Mouse (Mus musculus) lung, postnatal 14 days (tissue): Measurements from ENCODE around the gene Cops7b.

ENCODE experiments used
- DNase-seq: peaks from one replicate; pipeline ENCODE4 v3.0.0; 2021

Gene Cops7b

GRCm38 (mm10) chr1:86600117-86600516, 17.4 kb downstream of the Cops7b start:
- no peak for DNase-seq

DNA sequence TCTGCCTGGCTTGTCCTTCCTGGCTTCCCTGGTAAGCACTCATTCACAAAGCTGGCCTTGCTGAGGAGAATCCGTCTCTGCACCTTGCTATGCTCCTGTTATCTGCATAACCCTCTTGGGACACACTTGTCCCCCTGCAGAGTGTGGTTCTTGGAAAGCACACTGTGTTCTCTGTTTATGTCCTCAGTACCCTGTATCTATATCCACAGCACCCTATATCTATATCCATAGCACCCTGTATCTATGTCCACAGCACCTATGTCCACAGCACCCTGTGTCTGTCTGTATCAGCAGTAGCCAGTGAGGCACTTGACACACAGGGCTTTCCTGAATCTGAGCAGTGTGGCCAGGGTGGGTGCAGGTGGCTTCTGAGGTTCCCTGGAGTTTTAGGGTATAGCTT, 28.2 kb downstream of the Cops7b start:
- DNase-seq, result no peak

GRCm38 (mm10) chr1:86612081-86612480, 29.4 kb downstream of the Cops7b start:
- no peak for DNase-seq

DNA sequence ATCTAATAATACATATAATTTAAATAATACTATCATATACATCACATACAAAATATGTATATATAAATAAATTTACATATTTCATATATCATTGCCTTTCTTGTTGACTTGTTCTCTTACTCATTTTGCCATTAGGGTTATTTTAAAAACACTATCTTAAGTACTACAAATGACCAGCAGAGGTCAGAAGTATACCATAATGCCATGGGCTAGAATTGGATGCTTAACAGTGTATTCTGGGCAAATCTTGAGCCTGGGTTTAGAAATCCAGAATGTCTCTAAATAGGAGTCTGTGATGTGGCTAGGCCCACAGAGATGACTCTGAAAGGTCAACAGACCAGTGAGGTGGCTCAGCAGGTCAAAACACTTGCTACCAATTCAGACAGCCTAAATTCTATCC, 31.6 kb downstream of the Cops7b start:
- no peak for DNase-seq

DNA sequence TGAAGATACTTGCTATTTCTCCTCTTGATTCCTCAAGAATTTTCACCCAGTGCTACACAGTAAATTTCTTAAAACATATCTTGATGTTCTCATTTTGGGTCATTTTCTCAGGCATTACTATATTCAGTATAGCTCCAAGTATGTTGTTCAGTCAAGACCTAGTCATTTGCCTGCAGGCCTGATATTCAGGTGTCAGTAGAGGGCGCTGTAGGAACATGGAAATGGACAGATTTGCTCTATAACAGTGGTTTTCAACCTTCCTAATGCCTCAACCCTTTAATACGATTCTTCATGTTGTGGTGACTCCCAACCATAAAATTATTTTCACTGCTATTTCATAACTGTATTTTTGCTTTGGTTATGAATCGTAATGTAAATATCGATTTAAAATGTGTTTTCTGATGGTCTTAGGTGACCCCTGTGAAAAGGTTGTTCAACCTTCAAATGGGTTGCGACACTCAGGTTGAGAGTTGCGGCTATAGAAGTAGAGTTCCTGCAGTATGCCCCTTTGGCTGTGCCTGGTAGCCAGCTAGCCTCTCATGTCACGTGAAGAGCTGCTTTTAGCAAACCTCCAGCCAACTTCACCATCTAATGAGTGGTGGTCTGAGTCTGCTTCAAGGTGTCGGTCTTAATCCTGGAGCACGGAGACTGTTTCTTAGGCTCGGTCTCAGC, 35.9 kb downstream of the Cops7b start:
- DNase-seq, result peak; percentile 78

DNA sequence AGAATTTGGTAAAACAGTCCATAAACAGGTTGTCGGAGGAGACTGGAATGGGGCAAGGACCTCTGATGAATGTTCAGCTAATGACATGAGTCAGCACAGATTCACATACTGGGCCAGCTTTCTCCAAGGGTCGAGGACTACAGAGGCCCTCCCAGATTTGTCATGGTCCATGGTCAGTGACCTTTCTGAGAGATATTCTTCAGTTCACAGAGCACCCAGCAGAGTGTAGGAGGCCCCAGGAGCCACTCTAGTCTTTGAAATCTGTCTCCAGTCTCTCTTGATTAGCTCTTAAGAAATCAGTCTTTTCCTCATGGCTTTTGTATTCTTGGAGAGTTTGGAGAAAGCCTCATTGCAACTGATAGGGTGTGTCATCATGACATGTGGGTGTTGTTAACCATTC, 39.6 kb downstream of the Cops7b start:
- DNase-seq, result no peak

- no peak for DNase-seq
These were observed 40.6 kb downstream of the Cops7b start for GRCm38 (mm10) chr1:86623001-86624000.

- no peak for DNase-seq
These were observed 45.6 kb downstream of the Cops7b start for GRCm38 (mm10) chr1:86628270-86628669.

GRCm38 (mm10) chr1:86629936-86630335, 47.2 kb downstream of the Cops7b start:
- DNase-seq, result no peak

DNA sequence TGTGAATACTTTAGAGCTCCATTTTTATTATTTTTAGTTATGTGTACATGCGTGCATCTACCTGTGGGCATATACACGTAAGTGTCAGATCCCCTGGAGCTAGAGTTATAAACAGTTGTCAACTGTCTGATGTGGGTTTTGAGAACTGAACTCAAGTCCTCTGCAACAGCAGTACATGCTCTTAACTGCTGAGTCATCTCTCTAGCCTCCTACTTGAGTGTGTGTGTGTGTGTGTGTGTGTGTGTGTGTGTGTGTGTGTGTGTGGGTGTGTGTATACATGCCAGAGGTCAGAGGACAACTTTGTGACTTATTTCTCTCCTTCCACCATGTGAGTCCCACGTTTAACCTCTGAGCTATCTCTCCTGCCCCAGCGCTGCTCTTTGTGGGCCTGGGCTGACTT, 47.8 kb downstream of the Cops7b start:
- DNase-seq, result no peak

DNA sequence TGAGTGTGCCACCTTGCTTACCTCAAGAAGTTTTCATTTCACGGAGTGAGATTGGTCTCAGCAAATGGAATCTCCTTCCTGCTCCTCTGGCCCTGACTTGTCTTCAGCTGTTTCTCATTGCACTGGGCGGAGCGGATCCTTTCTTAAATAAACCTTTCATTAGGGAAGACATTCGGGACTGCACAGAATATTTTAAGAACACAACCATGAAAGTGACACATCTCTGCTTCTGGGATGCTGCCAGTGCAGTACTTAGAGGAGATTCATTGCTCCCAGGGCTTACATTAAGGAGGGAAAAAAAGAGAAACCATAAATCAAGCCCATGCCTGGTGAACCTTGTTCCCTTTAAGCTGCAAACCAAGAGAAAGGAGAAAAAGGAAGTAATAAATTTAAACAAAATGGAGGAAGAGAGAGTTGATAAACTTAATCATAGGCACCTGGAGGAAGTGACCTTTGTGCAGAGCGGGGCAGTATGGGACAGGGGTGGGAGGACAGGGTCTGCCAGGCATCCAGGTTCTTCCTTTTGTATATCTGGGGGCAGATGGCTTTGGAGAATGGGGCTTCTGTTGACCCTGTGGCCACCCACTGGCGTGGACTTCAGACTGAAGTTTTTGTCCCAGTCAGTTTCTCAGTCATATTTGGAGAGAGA, 50.2 kb downstream of the Cops7b start:
- no peak for DNase-seq

DNA sequence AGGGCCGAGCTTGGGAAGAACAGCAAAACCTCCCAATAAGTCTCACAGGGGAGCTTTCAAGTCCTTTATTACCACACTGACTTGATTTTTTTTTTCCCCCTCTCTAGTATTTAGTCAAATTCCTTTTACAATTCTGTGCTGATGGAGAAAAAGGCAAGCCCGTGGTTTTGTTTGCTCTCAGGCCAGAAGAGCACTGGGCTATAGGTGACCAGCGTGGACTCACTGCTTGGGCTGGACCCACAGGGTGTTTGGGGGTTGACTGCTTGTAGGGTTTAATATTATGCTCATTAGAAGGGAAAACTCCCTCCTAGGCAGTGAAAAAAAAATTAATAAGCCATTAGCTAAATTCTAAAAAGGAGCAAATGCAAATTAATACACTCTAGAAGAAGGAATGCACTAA, 50.7 kb downstream of the Cops7b start:
- DNase-seq, result no peak

DNA sequence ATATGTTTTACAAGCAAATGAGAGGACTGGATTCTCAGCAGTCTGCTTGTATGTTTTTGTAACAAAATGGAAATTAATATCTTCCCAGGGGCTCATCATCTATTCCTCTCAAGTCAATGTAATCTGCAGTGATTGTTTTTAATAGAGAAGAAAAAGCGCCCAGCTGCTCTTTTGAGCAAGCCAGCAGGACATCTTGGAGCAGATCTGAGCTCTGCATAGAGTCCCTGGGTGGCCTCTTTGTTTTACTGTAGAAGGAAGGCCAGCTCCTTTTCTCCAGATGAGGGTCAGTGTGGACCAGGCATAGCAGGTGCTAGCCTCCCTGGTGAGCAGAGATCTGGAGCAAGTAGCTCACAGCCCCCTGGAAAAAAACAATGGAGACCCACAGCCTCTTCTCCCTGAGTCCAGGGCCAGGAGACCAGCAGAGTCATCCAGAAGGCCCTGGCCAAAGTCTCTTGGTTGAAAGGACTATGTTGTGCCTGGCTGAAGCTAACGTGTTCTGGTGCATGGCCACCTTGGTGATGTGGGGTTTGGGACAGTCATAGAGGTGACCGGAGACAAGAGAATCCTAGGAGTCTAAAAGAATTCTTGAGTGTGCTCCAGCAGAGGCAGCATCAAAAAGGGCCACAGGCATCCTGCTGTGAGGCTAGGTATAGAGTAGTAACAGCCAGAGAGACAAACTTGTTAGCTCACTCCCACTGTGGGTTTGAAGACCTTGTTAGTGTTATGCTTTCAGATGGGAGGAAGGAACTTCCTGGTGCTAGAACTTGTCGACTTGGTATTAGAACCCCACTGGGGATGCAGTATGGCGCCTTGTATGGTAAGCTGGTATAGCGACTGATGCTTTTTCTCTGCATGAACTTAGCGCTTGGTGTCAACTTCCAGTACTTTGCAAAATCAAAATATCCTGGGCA, 51.4 kb downstream of the Cops7b start:
- DNase-seq, result no peak

DNA sequence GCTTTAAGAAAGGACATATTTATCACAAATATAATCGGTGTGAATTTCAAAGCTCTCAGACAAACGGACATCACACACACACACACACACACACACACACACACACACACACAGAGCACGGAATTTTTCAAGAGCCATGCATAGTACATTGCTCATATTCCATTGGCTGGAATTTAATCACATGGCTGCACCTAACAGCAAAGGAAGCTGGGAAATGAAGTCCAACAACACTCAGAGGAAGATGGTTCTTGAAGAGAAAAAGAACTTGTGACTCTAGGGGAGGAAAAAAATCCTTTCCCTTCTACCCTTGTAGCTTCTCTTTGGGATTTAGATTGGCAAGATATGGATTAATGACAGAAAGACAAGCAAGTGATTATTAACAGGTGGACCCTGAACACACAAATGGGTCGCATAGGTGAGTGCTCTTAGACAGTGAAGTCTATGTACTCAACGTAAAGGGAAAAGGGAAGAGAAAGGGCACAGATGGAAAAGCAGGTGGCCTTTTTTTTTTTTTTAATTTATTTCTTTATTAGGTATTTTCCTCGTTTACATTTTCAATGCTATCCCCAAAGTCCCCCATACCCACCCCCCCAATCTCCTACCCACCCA, 52.2 kb downstream of the Cops7b start:
- no peak for DNase-seq

DNA sequence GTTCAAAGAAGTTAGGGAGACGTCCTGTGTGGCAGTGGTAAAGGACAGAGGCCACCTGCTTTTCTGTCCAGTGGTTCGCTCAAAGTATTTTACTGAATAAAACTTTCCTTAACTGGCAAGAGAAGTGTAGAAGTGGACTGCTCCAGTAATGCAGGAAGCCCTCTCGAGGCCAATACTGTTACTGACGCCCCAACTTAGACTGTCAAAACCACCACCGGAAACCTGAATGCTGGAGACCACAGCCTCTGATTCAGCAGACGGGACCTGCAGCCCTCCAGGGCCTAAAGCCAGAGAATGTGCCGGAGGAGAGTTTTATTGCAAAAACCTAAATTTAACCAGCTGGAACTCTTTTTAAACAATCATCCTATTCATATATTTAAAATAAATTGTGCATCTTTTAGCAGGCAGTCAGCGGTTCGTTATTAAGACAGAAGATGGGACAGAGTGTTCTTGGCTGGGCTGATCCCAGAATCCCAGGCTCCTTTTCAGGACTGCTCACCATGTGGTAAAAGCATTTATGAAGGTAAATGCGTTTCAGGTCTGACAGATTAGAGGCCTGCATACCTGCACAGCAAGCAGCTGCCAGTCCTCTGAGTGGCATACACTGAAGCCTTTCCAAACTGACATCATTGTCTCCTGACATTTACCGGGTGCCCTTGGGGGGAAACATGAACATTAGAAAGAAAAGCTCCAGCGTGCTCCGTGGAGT, 60.6 kb downstream of the Cops7b start:
- DNase-seq, result no peak

DNA sequence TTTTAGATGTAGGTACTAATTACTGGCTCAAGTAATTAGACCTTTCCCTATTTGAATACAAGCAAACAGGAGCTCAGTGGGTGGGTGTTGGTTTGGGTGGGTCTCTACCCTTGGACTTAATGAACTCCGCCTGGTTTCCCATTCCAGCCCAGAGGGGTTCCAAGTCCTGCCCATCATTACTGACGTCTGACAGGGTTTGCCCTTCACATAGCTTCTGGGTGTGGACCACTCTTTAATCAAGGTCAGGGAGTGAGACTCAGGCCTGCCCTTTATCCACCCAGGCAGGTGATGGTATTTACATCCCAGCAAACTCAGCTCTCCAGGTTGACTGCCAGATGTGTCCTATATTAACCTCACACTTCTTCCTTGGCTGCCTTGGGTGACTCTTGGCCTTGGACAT, 64.8 kb downstream of the Cops7b start:
- DNase-seq, result no peak

- DNase-seq, result peak; percentile 74
These were observed 67.6 kb downstream of the Cops7b start for GRCm38 (mm10) chr1:86650272-86650671.

DNA sequence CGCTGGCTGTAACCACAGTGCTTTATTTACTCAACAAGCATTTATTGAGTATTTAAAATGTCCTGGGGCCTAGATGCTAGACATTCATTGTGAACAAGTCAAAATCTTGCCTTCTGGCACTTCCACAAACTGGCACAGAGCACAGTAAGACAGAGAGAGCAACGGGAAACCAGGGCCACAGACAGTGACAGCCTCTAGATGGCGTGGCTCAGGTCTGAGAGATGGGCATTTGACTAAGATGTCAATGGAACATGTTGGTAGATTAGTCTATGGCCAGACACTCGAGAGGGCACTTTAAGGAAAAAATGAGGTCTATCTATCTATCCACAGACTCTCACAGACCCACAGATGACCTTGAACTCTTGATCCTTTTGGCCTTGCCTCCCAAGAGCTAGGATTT, 70.0 kb downstream of the Cops7b start:
- DNase-seq, result no peak

GRCm38 (mm10) chr1:86657071-86657470, 74.4 kb downstream of the Cops7b start:
- DNase-seq, result peak; percentile 23
